Mouse (Mus musculus) E14TG2a.4 (cell line): ENCODE results near the gene Rwdd2b.
A peak's percentile ranks its signal among the peaks of the same experiment; 100 is the strongest.

ENCODE experiments used
- H3K27me3 ChIP-seq: 2 replicates; pipeline ENCODE4 v1.6.1; 2014; ENCODE audit warnings: low read length, control low read depth; ENCODE audit not compliant: insufficient read depth
- H3K36me3 ChIP-seq: 2 replicates; pipeline ENCODE4 v1.6.1; 2014; ENCODE audit warnings: low read length, control low read depth; ENCODE audit not compliant: insufficient read depth
- H3K4me1 ChIP-seq: replicated peaks from 2 replicates; pipeline ENCODE4 v1.6.1; 2014; ENCODE audit warnings: low read depth, low read length, control low read depth
- H3K4me3 ChIP-seq: replicated peaks from 2 replicates; pipeline ENCODE4 v1.5.1; 2014; ENCODE audit warnings: mild to moderate bottlenecking, low read length
- H3K9me3 ChIP-seq: 2 replicates; pipeline ENCODE4 v1.6.1; 2014; ENCODE audit warnings: low read length, control low read depth
- CTCF ChIP-seq: conservative IDR thresholded peaks from 2 replicates; pipeline ENCODE4 v1.5.1; 2014; ENCODE audit warnings: low read length
- NANOG ChIP-seq: IDR thresholded peaks from 2 replicates; pipeline ENCODE4 v1.6.1; 2014; ENCODE audit warnings: borderline replicate concordance, low read length, mixed read lengths
- POU5F1 ChIP-seq: IDR thresholded peaks from 2 replicates; pipeline ENCODE4 v1.6.1; 2014; ENCODE audit warnings: low read length, borderline replicate concordance

The Rwdd2b gene

DNA sequence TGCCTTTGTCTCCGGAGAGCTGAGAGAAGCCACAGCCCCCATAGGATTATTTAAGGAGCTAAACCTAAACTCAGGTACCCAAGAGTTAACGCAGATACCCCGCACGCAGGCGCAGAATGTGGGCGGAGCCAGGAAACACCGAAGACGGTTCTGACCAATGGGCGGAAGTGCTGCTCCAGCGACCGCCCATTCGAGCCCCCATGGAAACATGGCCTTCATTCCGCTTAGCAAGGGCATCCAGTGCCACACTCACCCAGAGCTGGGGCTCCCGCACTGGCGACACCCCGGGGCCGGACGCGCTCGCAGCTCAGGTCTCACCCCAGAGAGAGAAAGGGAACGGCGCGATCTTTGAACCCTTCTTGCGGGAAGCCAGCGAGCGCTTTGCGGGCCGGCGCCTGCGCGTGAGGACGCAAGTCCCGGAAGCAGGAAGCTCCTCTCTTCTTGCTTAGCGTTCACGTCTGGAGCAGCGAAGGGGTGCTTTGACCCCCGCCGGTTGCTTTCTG lies at the start of gene Rwdd2b:
Gene Rwdd2b (minus strand): TSS at position 390 of the 503 bp plus-strand sequence.
- TF ChIP-seq POU5F1: no peak
- TF ChIP-seq CTCF: no peak
- TF ChIP-seq NANOG: no peak
- Histone ChIP-seq H3K27me3 (no peaks in the 10 kb centered on the region), H3K4me1 (peaks cover 54% of the 10 kb centered on the region), H3K36me3 (no peaks in the 10 kb centered on the region), H3K4me3 (peak within 1 kb of the TSS; percentile 96), H3K9me3 (no peaks in the 10 kb centered on the region)

DNA sequence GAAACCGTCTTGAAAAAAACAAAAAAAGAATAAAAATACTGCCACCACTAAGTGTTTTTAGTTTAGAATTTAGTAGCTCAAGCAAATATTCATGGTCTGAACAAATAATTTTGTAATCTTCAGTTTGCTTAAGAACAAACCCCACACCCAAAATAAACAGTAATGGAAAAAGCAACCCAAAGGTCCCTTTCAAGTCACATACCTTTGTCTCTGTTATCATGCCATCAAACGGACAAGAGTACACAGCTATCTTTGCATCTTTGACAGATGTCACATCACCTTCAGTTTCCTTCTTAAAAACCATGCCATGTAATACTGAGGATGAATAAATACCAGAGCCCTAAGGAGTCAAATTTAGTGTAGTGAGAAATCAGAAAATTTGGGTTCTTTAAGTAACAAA lies 48.2 kb upstream of the Rwdd2b start:
- peaks cover 99% of the 10 kb centered on the region for H3K36me3 ChIP-seq
- TF ChIP-seq NANOG (no peak), POU5F1 (no peak), CTCF (no peak)
- peaks cover 11% of the 10 kb centered on the region for H3K4me1 ChIP-seq
- no peaks in the 10 kb centered on the region for H3K9me3 ChIP-seq
- H3K4me3 ChIP-seq: no peak overlapping the region
- H3K27me3 ChIP-seq: no peaks in the 10 kb centered on the region

DNA sequence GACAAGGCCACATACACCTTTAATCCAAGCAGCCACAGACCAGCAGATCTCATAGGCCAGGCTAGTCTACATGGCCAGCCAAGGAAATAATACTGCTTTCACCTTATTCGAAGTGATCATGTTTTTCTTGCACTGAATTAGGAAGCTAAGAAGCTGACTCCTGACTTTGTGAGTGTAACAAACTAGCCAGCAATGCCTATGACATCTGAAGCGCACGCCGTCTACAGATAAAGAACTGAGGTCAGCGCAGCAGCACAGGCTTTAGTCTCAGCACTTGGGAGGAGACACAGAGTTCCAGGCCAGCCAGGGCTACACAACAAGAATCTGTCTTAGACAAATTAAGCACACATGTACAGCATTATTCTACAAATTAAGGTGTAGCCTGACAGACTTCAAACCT lies 46.4 kb upstream of the Rwdd2b start:
- Histone ChIP-seq H3K9me3 (no peaks in the 10 kb centered on the region), H3K4me1 (0 out of 2 replicates have a peak, but pooled peaks cover 3% of the 10 kb centered on the region), H3K36me3 (peaks cover 99% of the 10 kb centered on the region), H3K27me3 (no peaks in the 10 kb centered on the region), H3K4me3 (no peak overlapping the region)
- TF ChIP-seq CTCF (no peak), POU5F1 (no peak), NANOG (no peak)

DNA sequence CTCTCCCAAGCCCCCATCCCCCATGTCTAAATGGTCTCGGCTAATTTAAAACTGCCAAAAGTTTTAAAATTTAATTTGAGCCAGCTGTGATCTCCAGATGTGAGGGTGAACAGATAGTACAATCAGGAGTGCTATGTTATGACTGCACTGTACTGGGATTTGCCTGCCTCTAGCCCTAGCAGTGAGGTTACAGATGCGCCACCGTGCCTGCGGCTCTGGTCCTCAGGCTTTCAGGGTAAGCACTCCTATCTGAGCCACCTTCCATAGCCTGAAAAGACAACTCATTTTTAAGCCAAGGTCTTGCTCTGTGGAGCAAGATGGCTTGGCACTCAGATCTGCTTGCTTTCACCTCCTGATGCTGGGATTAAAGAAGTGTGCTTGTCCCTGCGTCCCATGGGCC lies 44.0 kb upstream of the Rwdd2b start:
- Histone ChIP-seq H3K4me1 (0 out of 2 replicates have a peak, but pooled peaks cover 3% of the 10 kb centered on the region), H3K4me3 (no peak overlapping the region)
- no peak for TF ChIP-seq NANOG
- TF ChIP-seq CTCF: no peak

DNA sequence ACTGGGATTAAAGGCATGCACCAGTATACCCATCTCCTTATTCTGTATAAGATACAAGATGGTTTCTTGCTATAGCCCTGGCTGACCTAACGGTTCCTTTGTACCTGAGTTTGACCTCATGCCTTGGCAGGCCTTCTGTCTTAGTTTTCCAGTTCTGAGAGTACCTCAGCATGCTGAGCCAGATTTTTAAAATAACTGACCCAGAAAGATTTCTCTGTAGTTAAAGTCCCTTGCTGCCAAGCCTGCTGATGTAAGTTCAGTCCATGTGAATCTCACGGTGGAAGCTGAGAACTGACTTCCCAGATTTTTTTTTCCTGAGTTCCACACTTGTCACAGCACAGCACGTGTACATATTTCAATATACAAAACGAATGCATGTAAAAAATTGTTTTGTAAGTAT lies 30.2 kb upstream of the Rwdd2b start:
- no peaks in the 10 kb centered on the region for H3K4me1 ChIP-seq
- H3K4me3 ChIP-seq: no peak overlapping the region
- TF ChIP-seq NANOG: no peak
- TF ChIP-seq CTCF: no peak
- no peak for TF ChIP-seq POU5F1
- H3K36me3 ChIP-seq: peaks cover 89% of the 10 kb centered on the region
- no peaks in the 10 kb centered on the region for H3K9me3 ChIP-seq
- no peaks in the 10 kb centered on the region for H3K27me3 ChIP-seq

More for the DNA sequence above, 44.0 kb upstream of the Rwdd2b start:
- peaks cover 97% of the 10 kb centered on the region for H3K36me3 ChIP-seq
- H3K27me3 ChIP-seq: no peaks in the 10 kb centered on the region
- no peaks in the 10 kb centered on the region for H3K9me3 ChIP-seq

DNA sequence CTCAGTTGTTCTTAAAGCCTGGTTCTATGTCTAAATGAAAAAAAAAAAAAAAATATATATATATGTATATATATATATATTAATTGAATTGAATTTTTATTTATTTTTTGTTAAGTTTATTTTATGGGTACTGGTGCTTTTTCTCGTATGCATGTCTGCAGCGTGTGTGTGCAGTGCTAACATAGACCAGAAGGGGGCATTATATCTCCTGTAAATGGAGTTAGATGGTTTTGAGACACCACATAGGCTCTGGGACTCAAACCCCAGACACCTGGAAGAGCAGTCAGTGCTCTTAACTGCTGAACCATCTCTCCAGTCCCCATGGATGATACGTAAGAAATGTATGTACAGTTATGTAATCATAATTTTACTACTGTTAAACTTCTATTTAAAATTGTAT lies 18.4 kb upstream of the Rwdd2b start:
- Histone ChIP-seq H3K36me3 (peaks cover 44% of the 10 kb centered on the region), H3K4me1 (peaks cover 27% of the 10 kb centered on the region), H3K27me3 (peaks cover 4% of the 10 kb centered on the region; the same call in 1 of the 2 replicates), H3K4me3 (no peak overlapping the region), H3K9me3 (no peaks in the 10 kb centered on the region)
- no peak for TF ChIP-seq POU5F1
- peak; percentile 53 for TF ChIP-seq CTCF

DNA sequence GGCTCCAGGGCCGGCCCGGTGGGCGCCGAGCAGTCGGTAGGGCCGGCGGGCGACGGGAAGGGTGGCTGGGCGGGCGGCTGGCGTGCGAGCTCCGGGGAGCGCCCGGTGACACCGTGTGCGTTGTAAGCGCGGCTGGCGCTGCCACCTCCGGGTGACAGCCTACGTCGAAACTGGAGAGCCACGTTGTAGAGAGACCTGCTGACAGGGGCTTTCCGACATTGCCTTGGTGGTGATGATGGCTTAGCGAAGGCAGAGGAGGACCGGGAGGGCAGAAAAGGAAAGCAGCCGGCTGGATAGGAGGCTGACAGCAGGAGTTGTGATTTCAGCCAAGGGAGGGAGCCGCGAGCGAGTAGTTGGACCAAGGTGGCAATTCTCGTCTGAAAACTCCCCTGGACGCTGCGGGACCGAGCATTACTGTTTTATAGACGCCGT lies 14.8 kb upstream of the Rwdd2b start:
- Histone ChIP-seq H3K4me1 (peaks cover 32% of the 10 kb centered on the region), H3K36me3 (peaks cover 12% of the 10 kb centered on the region), H3K27me3 (peaks cover 11% of the 10 kb centered on the region), H3K9me3 (no peaks in the 10 kb centered on the region), H3K4me3 (peak overlapping the region; percentile 95)
- TF ChIP-seq NANOG (no peak), POU5F1 (no peak), CTCF (no peak)

DNA sequence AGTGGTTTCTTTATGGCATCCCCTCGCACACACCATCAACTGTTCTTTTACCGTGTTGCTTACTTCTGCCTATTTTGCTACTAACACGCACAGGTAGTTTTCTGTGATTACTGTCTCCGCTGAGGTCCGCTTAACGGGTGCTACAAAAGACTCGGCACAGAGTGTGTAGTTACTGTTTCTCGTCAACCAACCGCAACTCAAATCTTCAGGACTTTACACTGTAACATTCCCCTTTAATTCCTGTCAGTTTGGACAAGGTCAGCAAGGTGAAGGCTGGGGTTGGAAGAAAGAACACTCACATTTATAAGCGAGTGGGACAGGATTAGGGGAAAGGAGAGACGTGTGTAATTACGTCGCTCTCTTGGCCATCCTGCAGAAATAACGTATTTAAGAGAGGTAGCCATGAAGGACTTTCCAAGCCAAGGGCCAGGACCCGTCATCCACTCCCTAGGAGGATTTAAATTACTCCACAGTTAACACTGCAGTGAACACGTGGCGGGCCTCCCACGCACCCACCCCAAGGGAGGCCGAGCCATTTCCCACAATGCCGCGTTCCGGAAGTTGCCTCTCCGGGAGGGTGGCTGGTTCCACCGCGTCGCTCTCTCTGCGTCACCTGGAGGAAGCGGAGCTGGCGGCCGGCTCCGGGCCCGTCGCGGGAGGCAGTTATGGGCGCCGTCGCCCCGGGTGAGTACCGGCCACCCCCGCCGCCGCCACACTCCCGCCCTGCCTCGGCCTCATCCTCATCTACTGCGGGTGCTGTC lies 14.2 kb upstream of the Rwdd2b start, which contains the start of gene Usp16:
Gene Usp16 (plus strand): TSS at position 285 of the 761 bp plus-strand sequence.
- H3K4me1 ChIP-seq: peaks cover 32% of the 10 kb centered on the region
- peaks cover 6% of the 10 kb centered on the region for H3K36me3 ChIP-seq
- H3K27me3 ChIP-seq: peaks cover 11% of the 10 kb centered on the region
- no peaks in the 10 kb centered on the region for H3K9me3 ChIP-seq
- H3K4me3 ChIP-seq: peak within 1 kb of the TSS; percentile 95
- TF ChIP-seq NANOG (no peak), POU5F1 (no peak), CTCF (no peak)

DNA sequence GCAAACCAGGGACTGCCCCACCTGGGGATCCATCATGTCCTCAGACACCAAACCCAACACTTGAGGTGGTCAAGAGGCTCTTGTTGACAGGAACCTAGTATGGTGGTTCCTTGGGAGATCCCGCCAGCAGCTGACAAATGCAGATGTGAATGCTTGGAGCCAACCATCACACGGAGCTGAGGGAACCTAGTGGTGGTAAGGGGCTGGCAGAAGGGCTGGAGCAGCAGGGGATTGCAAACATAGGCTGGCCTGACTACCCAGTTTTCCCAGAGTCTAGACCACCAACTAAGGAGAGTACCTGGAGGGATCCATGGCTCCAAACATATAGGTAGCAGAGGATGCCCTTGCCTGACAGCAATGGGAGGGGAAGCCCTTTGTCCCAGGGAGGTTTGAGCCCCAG lies 12.9 kb upstream of the Rwdd2b start:
- Histone ChIP-seq H3K27me3 (peaks cover 11% of the 10 kb centered on the region), H3K4me1 (peaks cover 32% of the 10 kb centered on the region), H3K36me3 (no peaks in the 10 kb centered on the region), H3K9me3 (no peaks in the 10 kb centered on the region), H3K4me3 (no peak overlapping the region)
- TF ChIP-seq CTCF (no peak), NANOG (no peak), POU5F1 (no peak)
